Mouse (Mus musculus) heart, embryonic 16.5 days (tissue): ENCODE measurements around the gene Smu1. TPM values are rescaled to one million over a fixed set of nuclear protein-coding genes. Genes with fewer than 3 reads are reported as not detected.

Source experiments
- ATAC-seq: fragments of 200-750 bp; cut with Nextera tagmentation; replicated peaks from 2 replicates; pipeline ENCODE4 v1.8.0; 2017; ENCODE audit warnings: moderate number of reproducible peaks; ENCODE audit not compliant: insufficient read depth, low FRiP score; ENCODE audit errors: extremely low read depth
- H3K27ac ChIP-seq: fragments of 300-500 bp; sonication (generic); 2 replicates; pipeline ENCODE4 v1.5.1; 2014; ENCODE audit warnings: mild to moderate bottlenecking, low read length, control low read depth, moderate library complexity
- H3K27me3 ChIP-seq: fragments of 300-500 bp; sonication (generic); 2 replicates; pipeline ENCODE4 v1.6.1; 2014; ENCODE audit warnings: low read length, mixed read lengths; ENCODE audit not compliant: control insufficient read depth, insufficient read depth
- H3K36me3 ChIP-seq: fragments of 300-500 bp; sonication (generic); 2 replicates; pipeline ENCODE4 v1.6.1; 2014; ENCODE audit not compliant: control insufficient read depth, insufficient read depth
- H3K4me1 ChIP-seq: fragments of 300-500 bp; sonication (generic); 2 replicates; pipeline ENCODE4 v1.6.1; 2014; ENCODE audit warnings: low read length, mixed read lengths; ENCODE audit not compliant: control insufficient read depth, insufficient read depth
- H3K4me2 ChIP-seq: fragments of 300-500 bp; sonication (generic); 2 replicates; pipeline ENCODE4 v1.6.1; 2014; ENCODE audit warnings: low read depth, mild to moderate bottlenecking, control low read depth, low read length
- H3K4me3 ChIP-seq: fragments of 300-500 bp; sonication (generic); 2 replicates; pipeline ENCODE4 v1.5.1; 2014; ENCODE audit warnings: mild to moderate bottlenecking, control low read depth, low read length
- H3K9ac ChIP-seq: fragments of 300-500 bp; sonication (generic); 2 replicates; pipeline ENCODE4 v1.6.1; 2014; ENCODE audit warnings: low read length, control low read depth
- H3K9me3 ChIP-seq: fragments of 300-500 bp; sonication (generic); replicated peaks from 2 replicates; pipeline ENCODE4 v1.6.1; 2016; ENCODE audit warnings: low read length; ENCODE audit not compliant: control insufficient read depth
- WGBS: fragments of 180-500 bp; shearing (Covaris S2); extraction: QIAGEN DNeasy Blood & Tissue Kit; methylation state at CpG from one replicate; pipeline ENCODE4 v1.1.7; 2014; 5-methylcytosine and 5-hydroxymethylcytosine counted together
- polyA plus RNA-seq: library from polyadenylated mRNA; unstranded; fragments of >200 nt; fragmentation: Nextera tagmentation; extraction: Ambion mirVana; gene quantifications from 2 replicates; pipeline ENCODE4 v1.2.1, GENCODE M21; 2015

Smu1 gene
- polyA plus RNA-seq, 1 experiment from 2014 or later, result 102 TPM

GRCm38 (mm10) chr4:40776416-40776815 is 18.7 kb upstream of the Smu1 start:
- 76% methylated on average over 4 of the region's 4 CpGs for WGBS

GRCm38 (mm10) chr4:40774279-40775259 is 16.8 kb upstream of the Smu1 start:
- Histone ChIP-seq H3K4me3 (peak overlapping the region; percentile 34), H3K4me2 (peak overlapping the region; percentile 66), H3K27me3 (no peaks in the 10 kb centered on the region), H3K9ac (peak overlapping the region; percentile 60), H3K4me1 (peaks cover 5% of the 10 kb centered on the region), H3K9me3 (no peaks in the 10 kb centered on the region), H3K36me3 (no peaks in the 10 kb centered on the region), H3K27ac (peak overlapping the region; percentile 20; the same call in 1 of the 2 replicates)
- ATAC-seq, result peak; percentile 66
- WGBS, result 12% methylated on average over 12 of the region's 12 CpGs

More at GRCm38 (mm10) chr4:40776416-40776815, 18.7 kb upstream of the Smu1 start:
- H3K27ac ChIP-seq, result no peak overlapping the region
- H3K9me3 ChIP-seq, result no peaks in the 10 kb centered on the region
- H3K4me3 ChIP-seq, result no peak overlapping the region
- ATAC-seq, result no peak
- no peak overlapping the region for H3K9ac ChIP-seq
- H3K4me2 ChIP-seq, result no peak overlapping the region
- H3K27me3 ChIP-seq, result no peaks in the 10 kb centered on the region
- H3K4me1 ChIP-seq, result peaks cover 5% of the 10 kb centered on the region
- no peaks in the 10 kb centered on the region for H3K36me3 ChIP-seq

- no peak overlapping the region for H3K4me2 ChIP-seq
- no peak overlapping the region for H3K27ac ChIP-seq
- peaks cover 2% of the 10 kb centered on the region; the same call in 1 of the 2 replicates for H3K4me1 ChIP-seq
- no peak overlapping the region for H3K4me3 ChIP-seq
- H3K9ac ChIP-seq, result no peak overlapping the region
- no peaks in the 10 kb centered on the region for H3K9me3 ChIP-seq
- H3K36me3 ChIP-seq, result peaks cover 2% of the 10 kb centered on the region; the same call in 1 of the 2 replicates
- ATAC-seq, result no peak
- no peaks in the 10 kb centered on the region for H3K27me3 ChIP-seq
- WGBS, result 36% methylated on average over 5 of the region's 5 CpGs
These were observed 2.2 kb upstream of the Smu1 start for GRCm38 (mm10) chr4:40759876-40760275.

GRCm38 (mm10) chr4:40757157-40757779 is 455 bp downstream of the Smu1 start:
- H3K27ac ChIP-seq, result peak overlapping the region; percentile 52; the same call in 1 of the 2 replicates
- H3K27me3 ChIP-seq, result no peaks in the 10 kb centered on the region
- WGBS, result under 1% methylated on average over 37 of the region's 39 CpGs
- H3K9ac ChIP-seq, result peak overlapping the region; percentile 89
- H3K9me3 ChIP-seq, result no peaks in the 10 kb centered on the region
- H3K4me1 ChIP-seq, result peaks cover 2% of the 10 kb centered on the region; the same call in 1 of the 2 replicates
- ATAC-seq, result peak; percentile 75
- peaks cover 21% of the 10 kb centered on the region for H3K36me3 ChIP-seq
- H3K4me2 ChIP-seq, result peak overlapping the region; percentile 68
- peak overlapping the region; percentile 93 for H3K4me3 ChIP-seq

GRCm38 (mm10) chr4:40735351-40735750 is 22.4 kb downstream of the Smu1 start:
- H3K36me3 ChIP-seq, result peaks cover 40% of the 10 kb centered on the region
- WGBS, result 60% methylated on average over 1 of the region's 1 CpGs
- no peak for ATAC-seq

GRCm38 (mm10) chr4:40731262-40731661 is 26.5 kb downstream of the Smu1 start:
- ATAC-seq, result no peak
- Histone ChIP-seq H3K27ac (no peak overlapping the region), H3K9ac (no peak overlapping the region), H3K4me3 (no peak overlapping the region), H3K36me3 (peaks cover 59% of the 10 kb centered on the region), H3K4me2 (no peak overlapping the region), H3K9me3 (no peaks in the 10 kb centered on the region), H3K4me1 (0 out of 2 replicates have a peak, but pooled peaks cover 2% of the 10 kb centered on the region), H3K27me3 (no peaks in the 10 kb centered on the region)

More at GRCm38 (mm10) chr4:40735351-40735750, 22.4 kb downstream of the Smu1 start:
- Histone ChIP-seq H3K27me3 (no peaks in the 10 kb centered on the region), H3K4me2 (no peak overlapping the region), H3K4me3 (no peak overlapping the region), H3K4me1 (0 out of 2 replicates have a peak, but pooled peaks cover 2% of the 10 kb centered on the region), H3K9ac (no peak overlapping the region), H3K27ac (peak overlapping the region; percentile 31; the same call in 1 of the 2 replicates), H3K9me3 (no peaks in the 10 kb centered on the region)

GRCm38 (mm10) chr4:40727247-40727646 is 30.5 kb downstream of the Smu1 start:
- Histone ChIP-seq H3K27me3 (no peaks in the 10 kb centered on the region), H3K4me1 (peaks cover 14% of the 10 kb centered on the region), H3K9ac (no peak overlapping the region), H3K4me2 (no peak overlapping the region), H3K4me3 (no peak overlapping the region), H3K9me3 (no peaks in the 10 kb centered on the region), H3K27ac (no peak overlapping the region), H3K36me3 (peaks cover 42% of the 10 kb centered on the region)
- 90% methylated on average over 1 of the region's 1 CpGs for WGBS
- ATAC-seq, result no peak

- Histone ChIP-seq H3K36me3 (peaks cover 34% of the 10 kb centered on the region), H3K9me3 (no peaks in the 10 kb centered on the region), H3K4me1 (peaks cover 22% of the 10 kb centered on the region), H3K27me3 (no peaks in the 10 kb centered on the region), H3K4me3 (no peak overlapping the region), H3K9ac (no peak overlapping the region), H3K4me2 (no peak overlapping the region), H3K27ac (no peak overlapping the region)
- no peak for ATAC-seq
These were observed 32.2 kb downstream of the Smu1 start for GRCm38 (mm10) chr4:40725554-40725953.
